26 mouse cellular contexts compared by ENCODE assay signal in the genomic region with DNA sequence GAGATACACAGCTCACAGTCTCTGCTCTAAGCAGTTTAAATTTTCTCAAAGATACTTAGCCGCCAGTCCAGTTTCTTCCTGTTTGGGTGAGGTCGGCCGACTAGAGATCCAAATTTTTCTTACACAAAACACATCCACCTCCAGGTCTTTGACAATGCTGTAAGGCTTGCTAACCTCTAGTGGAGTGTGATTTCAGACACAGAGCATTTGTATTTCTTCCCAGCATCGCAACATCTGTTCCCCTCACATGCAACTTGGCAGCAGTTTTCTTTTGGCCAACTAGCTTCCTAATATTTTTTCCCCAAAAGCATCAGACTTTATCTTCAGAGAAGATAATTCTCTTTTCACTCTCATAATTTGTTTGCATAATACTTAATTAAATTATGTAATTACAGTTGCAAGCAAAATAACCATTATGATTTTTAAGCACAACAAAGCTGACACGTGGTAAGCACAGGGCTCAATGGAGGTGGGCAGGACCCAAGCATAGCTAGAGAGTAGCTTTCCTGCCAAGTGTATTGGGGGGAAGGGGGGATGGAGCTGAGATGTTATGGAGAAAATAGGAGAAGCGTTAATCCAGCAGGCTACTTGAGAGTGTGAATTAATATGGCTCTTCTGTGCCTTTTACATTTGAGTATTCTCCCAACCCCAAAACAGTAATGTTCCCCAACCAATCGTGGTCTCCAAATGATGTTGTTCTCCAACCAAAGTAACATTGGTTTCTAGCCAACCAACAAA.
DNase-seq lines count a peak whose midpoint lies in the region; ATAC-seq and TF ChIP-seq lines count a peak whose summit lies in the region.
"Had no signal": no experiment of that assay in that cellular context is flagged by ENCODE, and none has a peak within 500 bp of the region (broad histone marks: within the 10 kb centered on the region; RNA-seq: fewer than 3 reads in every experiment).

No protein-coding gene starts in this region.

- H3K4me2 ChIP-seq in lung, embryonic 14.5 days, result no peak overlapping the region
- no peak overlapping the region for H3K4me2 ChIP-seq in midbrain, embryonic 11.5 days
- H3K4me2 ChIP-seq: embryonic facial prominence, embryonic 15.5 days; forebrain, embryonic 15.5 days; heart, embryonic 13.5 days; liver, embryonic 15.5 days; neural tube, embryonic 13.5 days had no signal

- H3K27me3 ChIP-seq in lung, embryonic 14.5 days (ENCODE audit: insufficient read depth, low read length), result no peaks in the 10 kb centered on the region
- no peaks in the 10 kb centered on the region for H3K27me3 ChIP-seq in midbrain, embryonic 11.5 days (ENCODE audit: control insufficient read depth, insufficient read depth, low read length)
- H3K27me3 ChIP-seq in midbrain, embryonic 10.5 days (ENCODE audit: low read depth, poor library complexity, severe bottlenecking), result no peaks in the 10 kb centered on the region
- H3K27me3 ChIP-seq: CH12.LX; embryonic facial prominence, embryonic 15.5 days; forebrain, embryonic 15.5 days; heart, embryonic 13.5 days; liver, embryonic 15.5 days; neural tube, embryonic 13.5 days had no signal

- 49% methylated on average over 7 of the region's 7 CpGs for WGBS in lung, embryonic 14.5 days
- WGBS in midbrain, embryonic 11.5 days, result 88% methylated on average over 7 of the region's 7 CpGs
- WGBS in midbrain, embryonic 10.5 days, result 82% methylated on average over 7 of the region's 7 CpGs

- ATAC-seq in cerebellum, adult (ENCODE audit: insufficient number of reproducible peaks, low FRiP score, low TSS enrichment), result no peak
- ATAC-seq in lung, embryonic 14.5 days (ENCODE audit: insufficient read depth), result peak; percentile 78; the same call in 1 of the 2 replicates
- no peak for ATAC-seq in midbrain, embryonic 11.5 days (ENCODE audit: low FRiP score)
- ATAC-seq: activated CD4-positive, CD25-positive, alpha-beta regulatory T cell, adult 4 months; forebrain, embryonic 15.5 days; intestine, embryonic 16.5 days had no signal

- H3K36me3 ChIP-seq in lung, embryonic 14.5 days (ENCODE audit: insufficient read depth), result no peaks in the 10 kb centered on the region
- H3K36me3 ChIP-seq in midbrain, embryonic 11.5 days (ENCODE audit: control insufficient read depth, insufficient read depth, low read length), result no peaks in the 10 kb centered on the region
- H3K36me3 ChIP-seq in midbrain, embryonic 10.5 days, result no peaks in the 10 kb centered on the region
- H3K36me3 ChIP-seq: embryonic facial prominence, embryonic 15.5 days; forebrain, embryonic 15.5 days; heart, embryonic 13.5 days; liver, embryonic 15.5 days; neural tube, embryonic 13.5 days had no signal

- H3K9ac ChIP-seq in lung, embryonic 14.5 days, result no peak overlapping the region
- no peak overlapping the region for H3K9ac ChIP-seq in midbrain, embryonic 11.5 days (ENCODE audit: low read length)
- H3K9ac ChIP-seq: embryonic facial prominence, embryonic 15.5 days; forebrain, embryonic 15.5 days; heart, embryonic 13.5 days; liver, embryonic 15.5 days; neural tube, embryonic 13.5 days had no signal

- DNase-seq in cerebellum, postnatal 10 days, result peak; percentile 65 to 72
- DNase-seq in heart, adult 11 months, result peak; percentile 58
- no peak for DNase-seq in heart, postnatal 25 days (ENCODE audit: low spot score)
- DNase-seq in lung, embryonic 14.5 days, result peak; percentile 73
- no peak for DNase-seq in lung, postnatal 25 days (ENCODE audit: low spot score)
- DNase-seq in midbrain, embryonic 11.5 days (ENCODE audit: low spot score, missing footprints), result peak; percentile 35
- DNase-seq in midbrain, embryonic 10.5 days (ENCODE audit: low spot score), result no peak
- DNase-seq: adrenal gland, adult 2 months; adrenal gland, postnatal 36 days; cerebellum, adult 9-10 months; gastrocnemius, adult 2 months; gastrocnemius, postnatal 36 days; kidney, adult 8-10 months; kidney, postnatal 4 days; right cerebral cortex, postnatal 4 days; thymus, postnatal 4 days had no signal

- no peak overlapping the region for H3K4me3 ChIP-seq in lung, embryonic 14.5 days (ENCODE audit: low read depth, low read length)
- no peak overlapping the region for H3K4me3 ChIP-seq in midbrain, embryonic 11.5 days (ENCODE audit: low read depth, low read length)
- H3K4me3 ChIP-seq in midbrain, embryonic 10.5 days, result no peak overlapping the region
- H3K4me3 ChIP-seq: embryonic facial prominence, embryonic 15.5 days; forebrain, embryonic 15.5 days; gastrocnemius, adult 2 months; heart, embryonic 13.5 days; liver, embryonic 15.5 days; neural tube, embryonic 13.5 days had no signal

- H3K27ac ChIP-seq in lung, embryonic 14.5 days (ENCODE audit: low read depth), result no peak overlapping the region
- H3K27ac ChIP-seq in midbrain, embryonic 11.5 days (ENCODE audit: low read depth, low read length), result no peak overlapping the region
- H3K27ac ChIP-seq in midbrain, embryonic 10.5 days (replicated peaks), result no peak overlapping the region
- H3K27ac ChIP-seq: embryonic facial prominence, embryonic 15.5 days; forebrain, embryonic 15.5 days; gastrocnemius, adult 2 months; heart, embryonic 13.5 days; kidney, postnatal 0 days; liver, embryonic 15.5 days; neural tube, embryonic 13.5 days had no signal

- no peak for TF ChIP-seq CTCF in lung, embryonic 14.5 days (IDR thresholded peaks at IDR 0.05; ENCODE audit: low read depth)

- intact Hi-C loops in heart, postnatal 25 days (cut with DNase I), result no loop called here

- H3K4me1 ChIP-seq in lung, embryonic 14.5 days (ENCODE audit: insufficient read depth), result no peaks in the 10 kb centered on the region
- H3K4me1 ChIP-seq in midbrain, embryonic 11.5 days (ENCODE audit: control insufficient read depth, insufficient read depth, low read length), result no peaks in the 10 kb centered on the region
- no peaks in the 10 kb centered on the region for H3K4me1 ChIP-seq in midbrain, embryonic 10.5 days
- H3K4me1 ChIP-seq: embryonic facial prominence, embryonic 15.5 days; forebrain, embryonic 15.5 days; liver, embryonic 15.5 days had no signal

- no peaks in the 10 kb centered on the region for H3K9me3 ChIP-seq in lung, embryonic 14.5 days (ENCODE audit: low read depth, low read length)
- no peaks in the 10 kb centered on the region for H3K9me3 ChIP-seq in midbrain, embryonic 11.5 days (ENCODE audit: control insufficient read depth, low read length)
- H3K9me3 ChIP-seq in midbrain, embryonic 10.5 days (replicated peaks), result no peaks in the 10 kb centered on the region
- H3K9me3 ChIP-seq: embryonic facial prominence, embryonic 15.5 days; forebrain, embryonic 15.5 days; heart, embryonic 13.5 days; liver, embryonic 15.5 days; neural tube, embryonic 13.5 days had no signal

Comparison
In these comparisons a context has a peak if more than half of its experiments do, and no peak if none do; other contexts are left out.
1. DNase-seq: peak in cerebellum, postnatal 10 days (2 of 2), heart, adult 11 months (single experiment), lung, embryonic 14.5 days (single experiment) and midbrain, embryonic 11.5 days (single experiment); none in heart, postnatal 25 days (single experiment), lung, postnatal 25 days (single experiment) and midbrain, embryonic 10.5 days (single experiment).